ENCODE assay signal across 7 mouse cellular contexts in the genomic region with DNA sequence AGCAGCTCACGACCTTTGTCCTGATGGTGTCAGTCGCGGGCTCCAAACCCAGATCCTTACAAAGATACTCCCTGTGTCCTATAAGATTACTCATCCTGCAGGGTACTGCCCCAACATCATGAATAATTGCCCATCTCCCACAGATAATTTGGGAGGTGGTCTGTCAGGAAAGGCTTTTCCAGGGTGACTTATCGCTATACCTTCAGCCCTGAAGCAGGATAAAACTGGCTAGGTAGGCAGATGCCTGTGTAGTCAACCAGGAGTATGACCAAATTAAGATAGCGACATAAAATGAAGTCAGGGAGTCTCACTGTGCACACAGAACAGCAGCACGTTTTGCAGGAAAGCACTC. TPM values are rescaled to one million over a fixed set of nuclear protein-coding genes. Genes with fewer than 3 reads are reported as not detected.
DNase-seq lines count a peak whose midpoint lies in the region; ATAC-seq and TF ChIP-seq lines count a peak whose summit lies in the region.

No protein-coding gene starts in this region.

- H3K9me3 ChIP-seq in lung, embryonic 16.5 days (ENCODE audit: control insufficient read depth, low read length): no peaks in the 10 kb centered on the region
- H3K9me3 ChIP-seq in forebrain, embryonic 11.5 days (ENCODE audit: control insufficient read depth, low read length): no peaks in the 10 kb centered on the region
- H3K9me3 ChIP-seq in limb, embryonic 12.5 days: no peaks in the 10 kb centered on the region

- no peak for DNase-seq in lung, postnatal 10 days
- DNase-seq in forebrain, embryonic 11.5 days (ENCODE audit: low spot score): no peak
- DNase-seq in adrenal gland, adult (ENCODE audit: inconsistent age in 2 of 2, low spot score in 1 of 2): no peak
- no peak for DNase-seq in ovary, adult 18-20 months (ENCODE audit: low spot score)

- H3K4me2 ChIP-seq in lung, embryonic 16.5 days (ENCODE audit: low read depth, low read length): peak overlapping the region; percentile 57
- H3K4me2 ChIP-seq in forebrain, embryonic 11.5 days (ENCODE audit: low read depth, low read length, severe bottlenecking): peak overlapping the region; percentile 89
- H3K4me2 ChIP-seq in limb, embryonic 12.5 days: peak overlapping the region; percentile 92

- H3K4me1 ChIP-seq in lung, embryonic 16.5 days (replicated peaks; ENCODE audit: control insufficient read depth, insufficient read depth, low read length): peaks cover 10% of the 10 kb centered on the region
- peaks cover 12% of the 10 kb centered on the region; the same call in 1 of the 2 replicates for H3K4me1 ChIP-seq in forebrain, embryonic 11.5 days (replicated peaks; ENCODE audit: control insufficient read depth, insufficient read depth, low read length)
- H3K4me1 ChIP-seq in limb, embryonic 12.5 days (replicated peaks): peaks cover 16% of the 10 kb centered on the region
- H3K4me1 ChIP-seq in small intestine, adult 2 months (ENCODE audit: control insufficient read depth, insufficient read depth, insufficient read length, low read length): peaks cover 12% of the 10 kb centered on the region; the same call in 1 of the 2 replicates

- H3K36me3 ChIP-seq in lung, embryonic 16.5 days (ENCODE audit: control insufficient read depth, insufficient read depth, low read length): peaks cover 9% of the 10 kb centered on the region; the same call in 1 of the 2 replicates
- H3K36me3 ChIP-seq in forebrain, embryonic 11.5 days (ENCODE audit: control insufficient read depth, insufficient read depth, low read length): peaks cover 3% of the 10 kb centered on the region
- peaks cover 28% of the 10 kb centered on the region for H3K36me3 ChIP-seq in limb, embryonic 12.5 days
- H3K36me3 ChIP-seq in small intestine, adult 2 months (ENCODE audit: control insufficient read depth, insufficient read depth, low read length): peaks cover 12% of the 10 kb centered on the region

- H3K27me3 ChIP-seq in lung, embryonic 16.5 days (ENCODE audit: control insufficient read depth, insufficient read depth, low read depth, low read length): no peaks in the 10 kb centered on the region; the same call in 1 of the 2 replicates
- no peaks in the 10 kb centered on the region for H3K27me3 ChIP-seq in forebrain, embryonic 11.5 days (ENCODE audit: control insufficient read depth, insufficient read depth, low read length)
- peaks cover 10% of the 10 kb centered on the region; the same call in 1 of the 2 replicates for H3K27me3 ChIP-seq in limb, embryonic 12.5 days
- no peaks in the 10 kb centered on the region for H3K27me3 ChIP-seq in small intestine, adult 2 months (ENCODE audit: control insufficient read depth, insufficient read depth, low read length)

- H3K27ac ChIP-seq in lung, embryonic 16.5 days (ENCODE audit: low read length): peak overlapping the region; percentile 54; the same call in 1 of the 2 replicates
- peak overlapping the region; percentile 88 for H3K27ac ChIP-seq in forebrain, embryonic 11.5 days (ENCODE audit: low read depth, low read length)
- peak overlapping the region; percentile 93; the same call in 1 of the 2 replicates for H3K27ac ChIP-seq in limb, embryonic 12.5 days
- no peak overlapping the region; the same call in 1 of the 2 replicates for H3K27ac ChIP-seq in small intestine, adult 2 months (ENCODE audit: insufficient read depth, low read depth, low read length)

- no peak for TF ChIP-seq CTCF in small intestine, adult 2 months (IDR thresholded peaks at IDR 0.05; ENCODE audit: extremely low read depth, insufficient read length, insufficient replicate concordance, low read depth, low read length)

- no peak for TF ChIP-seq POLR2A in small intestine, adult 2 months (IDR thresholded peaks at IDR 0.05; ENCODE audit: low read depth, low read length)

- H3K9ac ChIP-seq in lung, embryonic 16.5 days (ENCODE audit: low read length): peak overlapping the region; percentile 94
- H3K9ac ChIP-seq in forebrain, embryonic 11.5 days (ENCODE audit: low read length): peak overlapping the region; percentile 97
- H3K9ac ChIP-seq in limb, embryonic 12.5 days (replicated peaks): 0 out of 2 replicates have a peak overlapping the region, but pooled peaks have one; percentile 97

- H3K4me3 ChIP-seq in lung, embryonic 16.5 days (ENCODE audit: low read length): peak overlapping the region; percentile 94
- peak overlapping the region; percentile 92 for H3K4me3 ChIP-seq in forebrain, embryonic 11.5 days (ENCODE audit: low read depth, low read length)
- peak overlapping the region; percentile 94 for H3K4me3 ChIP-seq in limb, embryonic 12.5 days (replicated peaks)
- peak overlapping the region; percentile 78; the same call in 1 of the 2 replicates for H3K4me3 ChIP-seq in small intestine, adult 2 months (ENCODE audit: low read depth, low read length)

- no peak; the same call in none of the 2 replicates for ATAC-seq in lung, embryonic 16.5 days (ENCODE audit: low read depth)
- no peak; the same call in 1 of the 2 replicates for ATAC-seq in forebrain, embryonic 11.5 days (replicated peaks; ENCODE audit: low FRiP score)
- ATAC-seq in limb, embryonic 12.5 days (ENCODE audit: insufficient number of reproducible peaks, insufficient read depth, low FRiP score, low TSS enrichment, low read depth): peak; percentile 23; the same call in 1 of the 2 replicates

- WGBS in lung, embryonic 16.5 days: 16% methylated on average over 6 of the region's 6 CpGs
- WGBS in forebrain, embryonic 11.5 days: 14% methylated on average over 6 of the region's 6 CpGs
- WGBS in limb, embryonic 12.5 days: 23% methylated on average over 6 of the region's 6 CpGs
- 14% methylated on average over 6 of the region's 6 CpGs for WGBS in small intestine, adult 2 months

RNA-seq across cellular contexts. Expression of a gene that starts 0.3 kb away (rescaled TPM):
- 150 and 161 TPM in 2 replicates for polyA plus RNA-seq in lung, embryonic 16.5 days (2015; fragmentation: Nextera tagmentation; extraction: Ambion mirVana)
- polyA plus RNA-seq in forebrain, embryonic 11.5 days (2014; fragmentation: Nextera tagmentation; extraction: Ambion mirVana): 386 and 426 TPM in 2 replicates
- 306 and 315 TPM in 2 replicates for polyA plus RNA-seq in limb, embryonic 12.5 days (2016; fragmentation: Nextera tagmentation; extraction: Ambion mirVana)
- polyA plus RNA-seq in small intestine, adult 2 months (2012; rRNA removed): 87.9 and 160 TPM in 2 replicates

RNA-seq across cellular contexts. Expression of a gene that starts 9.7 kb away (rescaled TPM):
- 24.0 and 28.3 TPM in 2 replicates for polyA plus RNA-seq in lung, embryonic 16.5 days (2015; fragmentation: Nextera tagmentation; extraction: Ambion mirVana)
- 84.9 and 93.6 TPM in 2 replicates for polyA plus RNA-seq in forebrain, embryonic 11.5 days (2014; fragmentation: Nextera tagmentation; extraction: Ambion mirVana)
- polyA plus RNA-seq in limb, embryonic 12.5 days (2016; fragmentation: Nextera tagmentation; extraction: Ambion mirVana): 22.6 and 28.5 TPM in 2 replicates
- polyA plus RNA-seq in small intestine, adult 2 months (2012; rRNA removed): 1.7 and 3.8 TPM in 2 replicates

RNA-seq across cellular contexts. Expression of a gene that starts 15.4 kb away (rescaled TPM):
- polyA plus RNA-seq in lung, embryonic 16.5 days (2015; fragmentation: Nextera tagmentation; extraction: Ambion mirVana): 21.8 and 23.3 TPM in 2 replicates
- polyA plus RNA-seq in forebrain, embryonic 11.5 days (2014; fragmentation: Nextera tagmentation; extraction: Ambion mirVana): 52.9 and 54.1 TPM in 2 replicates
- 26.2 and 27.9 TPM in 2 replicates for polyA plus RNA-seq in limb, embryonic 12.5 days (2016; fragmentation: Nextera tagmentation; extraction: Ambion mirVana)
- polyA plus RNA-seq in small intestine, adult 2 months (2012; rRNA removed): 5.2 and 12.1 TPM in 2 replicates

RNA-seq across cellular contexts. Expression of a gene that starts 15.4 kb away (rescaled TPM):
- 0.41 and 0.65 TPM in 2 replicates for polyA plus RNA-seq in lung, embryonic 16.5 days (2015; fragmentation: Nextera tagmentation; extraction: Ambion mirVana)
- 0.21 and 0.75 TPM in 2 replicates for polyA plus RNA-seq in forebrain, embryonic 11.5 days (2014; fragmentation: Nextera tagmentation; extraction: Ambion mirVana)
- 0.80 and 0.93 TPM in 2 replicates for polyA plus RNA-seq in limb, embryonic 12.5 days (2016; fragmentation: Nextera tagmentation; extraction: Ambion mirVana)
- polyA plus RNA-seq in small intestine, adult 2 months (2012; rRNA removed): 0.08 TPM in 1 of 2 replicates, not detected in the other

RNA-seq across cellular contexts. Expression of a gene that starts 21.4 kb away (rescaled TPM):
- polyA plus RNA-seq in lung, embryonic 16.5 days (2015; fragmentation: Nextera tagmentation; extraction: Ambion mirVana): 0.08 and 0.38 TPM in 2 replicates
- polyA plus RNA-seq in forebrain, embryonic 11.5 days (2014; fragmentation: Nextera tagmentation; extraction: Ambion mirVana): not detected in 2 replicates
- polyA plus RNA-seq in limb, embryonic 12.5 days (2016; fragmentation: Nextera tagmentation; extraction: Ambion mirVana): 0.25 TPM in 1 of 2 replicates, not detected in the other
- not detected in 2 replicates for polyA plus RNA-seq in small intestine, adult 2 months (2012; rRNA removed)
